Mouse (Mus musculus): ENCODE results near the gene Qsox1.
A peak's percentile ranks its signal among the peaks of the same experiment; 100 is the strongest.

Gene Qsox1

DNA sequence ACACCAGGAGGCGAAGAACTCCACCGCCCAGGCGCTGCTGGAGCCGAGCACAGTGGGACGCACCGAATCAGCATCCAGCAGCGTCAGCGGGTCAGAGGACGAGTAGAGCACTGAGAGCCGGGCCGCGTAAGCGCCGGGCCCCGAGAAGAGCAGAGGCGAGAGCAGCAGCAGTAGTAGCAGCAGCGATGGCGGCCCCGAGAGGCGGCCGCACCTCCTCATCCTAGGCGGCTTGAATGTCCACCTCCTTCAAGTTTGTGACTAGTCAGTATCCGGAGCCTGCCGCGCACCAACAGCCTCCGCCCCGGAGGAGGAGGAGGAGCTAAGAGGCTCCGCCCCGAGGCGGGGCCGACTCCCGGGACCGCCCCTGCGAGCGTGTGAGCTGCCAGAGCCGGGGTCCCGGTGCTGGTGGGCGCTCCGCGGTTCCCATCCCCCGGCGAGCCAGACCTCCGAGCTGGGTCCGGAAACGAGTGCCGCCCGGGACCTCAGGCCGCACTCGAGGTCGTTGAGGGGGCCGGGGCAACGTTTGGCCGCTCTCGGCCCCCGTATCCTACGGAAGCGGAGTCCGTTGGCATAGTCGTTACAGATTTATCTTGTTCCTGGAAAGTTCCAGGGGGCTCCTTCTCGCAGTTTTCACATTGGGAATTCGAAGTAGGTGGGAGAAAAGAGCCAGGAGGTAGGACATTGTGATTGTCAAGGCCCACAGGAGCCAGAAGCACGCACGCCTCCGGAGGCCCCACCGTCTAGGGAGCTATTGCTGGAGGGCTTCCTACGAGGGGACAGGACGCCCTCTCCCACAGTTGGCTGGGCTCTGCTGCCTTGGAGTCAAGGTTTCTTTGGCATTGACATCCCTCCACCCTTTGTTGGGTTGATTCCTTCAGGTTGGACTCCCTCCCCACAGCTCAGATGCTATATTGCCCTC lies at the start of gene Qsox1:
Gene Qsox1, minus strand, starts transcription at position 309 of the 919 bp plus-strand sequence.
- ATAC-seq (ENCODE audit: low TSS enrichment), result peak; percentile 96

DNA sequence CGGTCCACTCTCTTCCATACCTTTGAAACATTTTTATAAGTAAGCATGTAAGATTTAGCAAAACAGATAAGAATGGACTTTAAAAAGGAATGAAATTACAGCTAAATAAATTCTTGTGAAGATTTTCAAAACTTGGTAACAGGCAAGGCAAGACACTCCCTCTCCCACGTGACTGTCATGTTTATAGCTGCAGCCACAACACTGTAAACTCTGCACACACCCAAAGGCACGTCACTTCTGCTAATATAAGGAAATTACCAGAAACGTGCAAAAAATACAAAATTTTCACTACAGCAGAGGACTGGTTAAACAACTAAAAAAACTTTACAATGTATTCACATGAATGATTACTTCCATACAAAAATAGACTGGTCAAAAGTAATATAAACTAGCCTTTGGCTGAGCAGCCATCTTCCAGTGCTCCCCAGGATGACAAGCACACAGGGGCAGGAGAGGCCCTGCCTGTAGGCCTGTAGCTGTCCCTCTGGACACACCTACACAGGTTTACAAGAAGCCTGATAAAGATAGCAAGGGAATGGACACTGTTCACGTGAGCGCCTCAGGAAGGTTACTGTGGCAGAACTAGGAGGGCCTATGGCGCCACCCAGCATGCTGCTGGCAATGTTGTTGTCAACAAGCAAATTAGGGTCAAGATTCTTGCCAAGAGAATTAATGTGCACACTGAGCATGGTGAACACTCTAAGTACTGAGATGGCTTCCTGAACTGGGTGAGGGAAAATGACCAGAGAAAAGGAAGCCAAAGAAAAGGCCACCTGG lies 42.4 kb upstream of the Qsox1 start:
- ATAC-seq (ENCODE audit: low TSS enrichment), result no peak

GRCm38 (mm10) chr1:155853009-155853408 lies 40.3 kb upstream of the Qsox1 start:
- no peak for ATAC-seq (ENCODE audit: low TSS enrichment)

DNA sequence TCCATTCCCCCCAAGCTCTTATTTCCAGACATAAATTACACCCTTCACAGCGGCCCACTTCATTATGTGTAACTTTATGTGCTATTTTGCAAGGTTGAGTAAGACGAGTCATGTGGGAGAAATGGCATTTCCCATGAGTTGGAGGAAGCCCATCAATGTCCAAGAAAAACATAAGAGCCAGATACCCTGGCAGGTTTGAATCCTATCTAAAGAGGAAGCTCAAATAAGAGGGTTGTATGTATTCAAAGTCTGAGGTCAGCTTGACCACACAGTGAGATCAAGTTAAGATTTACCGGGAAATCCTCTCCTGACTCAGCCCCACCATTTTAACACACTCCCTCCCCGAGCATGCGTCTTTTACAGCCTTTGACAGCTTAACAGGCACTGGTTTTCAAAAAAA lies 31.5 kb upstream of the Qsox1 start:
- ATAC-seq (ENCODE audit: low TSS enrichment), result no peak

DNA sequence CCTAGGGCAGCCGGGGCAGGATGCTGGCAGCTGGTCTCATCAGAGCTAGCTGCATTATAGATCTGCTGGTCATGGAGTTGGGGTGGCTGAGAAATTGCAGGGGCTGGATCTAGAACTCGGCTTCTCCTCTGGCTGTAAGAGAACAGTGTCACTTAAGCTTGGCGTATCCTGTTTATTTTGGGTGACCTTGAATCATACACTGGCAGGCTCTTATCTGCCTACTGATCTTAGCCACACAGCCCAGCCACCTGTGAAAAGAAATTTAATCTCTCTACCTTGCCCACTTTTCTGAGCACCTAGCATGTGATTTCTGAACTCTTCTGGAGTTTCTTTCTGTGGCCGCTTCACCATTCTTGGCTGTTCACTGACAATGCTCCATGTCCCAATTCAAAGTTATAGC lies 30.8 kb upstream of the Qsox1 start:
- ATAC-seq (ENCODE audit: low TSS enrichment), result no peak

- no peak for ATAC-seq (ENCODE audit: low TSS enrichment)
Observed at GRCm38 (mm10) chr1:155835667-155836066, 23.0 kb upstream of the Qsox1 start.

- ATAC-seq (ENCODE audit: low TSS enrichment), result no peak
Observed at GRCm38 (mm10) chr1:155833610-155834009, 20.9 kb upstream of the Qsox1 start.

GRCm38 (mm10) chr1:155831958-155832357 lies 19.3 kb upstream of the Qsox1 start:
- ATAC-seq (ENCODE audit: low TSS enrichment), result no peak

- no peak for ATAC-seq (ENCODE audit: low TSS enrichment)
Observed at GRCm38 (mm10) chr1:155830861-155831260, 18.2 kb upstream of the Qsox1 start.

DNA sequence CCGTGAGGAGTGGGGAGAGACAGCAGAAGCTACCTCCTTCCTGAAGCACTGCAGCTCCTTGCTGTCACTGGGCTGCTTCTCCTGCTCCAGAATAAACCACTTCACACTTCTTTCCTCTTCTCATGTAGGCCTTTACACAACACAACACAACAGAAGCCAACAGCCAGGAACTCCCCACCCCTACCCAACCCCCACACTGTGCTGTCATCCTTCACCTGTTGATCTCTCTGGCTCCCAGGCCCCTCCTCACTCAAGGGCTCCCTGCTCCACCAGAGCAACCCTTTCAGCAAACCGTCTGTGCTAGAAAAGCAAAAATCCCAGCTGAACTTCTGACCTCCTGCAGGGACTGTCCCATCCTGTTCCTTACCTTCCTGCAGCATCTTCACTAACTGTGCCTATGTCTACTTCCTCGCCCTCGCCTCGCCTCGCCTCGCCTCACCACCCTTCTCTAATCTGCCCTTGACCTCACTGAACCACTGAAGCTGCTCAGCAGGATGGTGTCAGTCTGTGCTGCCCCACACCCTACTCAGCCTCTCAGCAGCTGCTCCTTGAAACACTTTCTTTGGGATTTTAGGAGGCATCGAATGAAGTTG lies 15.1 kb upstream of the Qsox1 start:
- no peak for ATAC-seq (ENCODE audit: low TSS enrichment)

DNA sequence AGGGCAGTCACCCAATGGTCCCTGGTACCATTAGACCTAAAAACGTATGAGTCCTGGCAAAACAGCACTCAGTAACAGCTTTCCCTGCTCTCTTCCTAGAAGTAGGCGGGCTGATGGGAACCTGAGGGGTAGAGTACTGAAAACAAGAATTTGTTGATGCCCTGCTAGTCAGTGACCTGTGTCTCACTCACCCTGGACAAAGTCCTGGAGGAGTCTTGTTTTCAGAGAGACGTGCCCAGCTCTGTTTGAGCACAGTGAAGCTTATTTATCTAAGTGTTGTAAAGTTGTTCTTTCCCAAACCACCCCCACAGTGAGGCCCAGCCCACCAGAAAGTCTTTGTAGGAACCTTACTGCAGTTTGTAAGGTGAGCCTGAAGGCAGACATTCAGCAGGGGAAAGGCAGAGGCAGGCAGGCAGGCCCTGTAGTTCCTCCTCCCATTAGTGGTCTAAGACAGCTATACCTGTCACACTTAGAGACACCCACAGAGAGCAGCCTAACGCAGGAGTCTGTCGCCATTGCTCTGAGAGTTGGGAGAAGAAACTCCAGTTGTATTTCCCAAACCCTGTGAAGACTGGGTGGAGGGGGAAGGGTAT lies 14.2 kb upstream of the Qsox1 start:
- no peak for ATAC-seq (ENCODE audit: low TSS enrichment)

GRCm38 (mm10) chr1:155825940-155826716 lies 13.4 kb upstream of the Qsox1 start:
- ATAC-seq (ENCODE audit: low TSS enrichment), result no peak

DNA sequence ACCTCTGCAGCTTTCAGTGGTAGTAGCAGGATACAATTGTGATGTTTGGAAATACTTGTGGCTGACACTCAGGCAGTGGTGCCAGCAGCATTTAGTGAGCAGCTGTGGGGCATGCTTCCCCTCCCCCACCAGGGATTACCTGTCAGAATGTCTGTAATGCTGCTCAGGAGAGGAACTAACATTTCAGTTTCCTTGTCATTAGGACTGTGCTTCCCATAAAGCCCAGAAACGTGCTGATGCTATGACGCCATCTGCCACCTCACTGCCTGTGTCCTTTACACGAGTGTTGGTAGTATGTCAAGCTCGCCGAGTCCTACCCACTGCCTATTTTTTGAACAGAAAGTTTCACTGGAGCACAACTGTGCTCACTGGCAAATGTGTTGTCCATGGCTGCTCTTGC lies 8.0 kb upstream of the Qsox1 start:
- ATAC-seq (ENCODE audit: low TSS enrichment), result no peak

- no peak for ATAC-seq (ENCODE audit: low TSS enrichment)
Observed at GRCm38 (mm10) chr1:155816167-155816566, 3.5 kb upstream of the Qsox1 start.

GRCm38 (mm10) chr1:155811995-155812580 lies 601 bp downstream of the Qsox1 start:
- ATAC-seq (ENCODE audit: low TSS enrichment), result peak; percentile 25

GRCm38 (mm10) chr1:155810616-155811015 lies 2.1 kb downstream of the Qsox1 start:
- ATAC-seq (ENCODE audit: low TSS enrichment), result no peak

- ATAC-seq (ENCODE audit: low TSS enrichment), result no peak
Observed at GRCm38 (mm10) chr1:155809706-155810442, 2.8 kb downstream of the Qsox1 start.

DNA sequence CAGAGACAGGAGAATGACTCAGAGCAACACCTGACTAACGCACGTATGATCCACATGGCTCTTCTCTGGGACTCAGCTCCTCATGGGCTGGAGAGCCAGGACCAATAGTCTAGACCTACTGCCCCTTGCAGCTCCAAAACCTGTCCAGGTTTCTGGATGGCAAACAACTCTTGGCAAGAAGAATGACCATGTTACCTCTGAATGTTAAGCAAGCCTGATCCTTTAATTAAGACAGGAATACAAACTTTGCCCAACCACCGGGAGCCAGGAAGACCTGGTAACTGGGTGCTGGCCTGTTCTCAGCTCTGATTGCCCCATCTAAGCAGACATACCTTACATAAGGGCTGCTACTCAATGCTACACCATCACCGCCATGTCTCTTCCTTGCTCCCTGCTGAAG lies 4.4 kb downstream of the Qsox1 start:
- no peak for ATAC-seq (ENCODE audit: low TSS enrichment)

DNA sequence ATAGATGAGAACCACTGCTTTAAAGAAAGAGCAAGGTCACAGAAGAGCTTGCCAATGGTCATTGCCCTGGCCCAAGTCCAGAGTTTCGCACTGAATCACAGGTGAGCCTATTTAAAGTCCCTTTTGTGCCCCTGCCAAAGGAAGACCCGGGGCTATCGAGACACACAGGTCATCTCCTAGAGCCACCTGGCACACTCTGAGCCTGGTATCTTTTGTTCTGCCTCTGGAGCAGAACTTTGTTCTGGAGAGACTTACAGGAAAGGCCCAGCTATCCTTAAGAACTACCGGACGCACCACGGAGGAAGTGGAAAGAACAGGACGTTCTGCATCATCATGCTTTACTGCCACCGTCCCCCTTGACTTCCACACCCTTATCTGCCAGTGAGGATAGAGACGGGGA lies 7.1 kb downstream of the Qsox1 start:
- no peak for ATAC-seq (ENCODE audit: low TSS enrichment)
